Mouse (Mus musculus) cerebellum, postnatal 10 days (tissue): Measurements from ENCODE around the gene Amt.

Experiments
- DNase-seq, 2 experiments: peaks; one replicate each; pipeline ENCODE4 v3.0.0; 2021; ENCODE audit warnings: mixed read lengths in 2 of 2

Gene Amt

DNA sequence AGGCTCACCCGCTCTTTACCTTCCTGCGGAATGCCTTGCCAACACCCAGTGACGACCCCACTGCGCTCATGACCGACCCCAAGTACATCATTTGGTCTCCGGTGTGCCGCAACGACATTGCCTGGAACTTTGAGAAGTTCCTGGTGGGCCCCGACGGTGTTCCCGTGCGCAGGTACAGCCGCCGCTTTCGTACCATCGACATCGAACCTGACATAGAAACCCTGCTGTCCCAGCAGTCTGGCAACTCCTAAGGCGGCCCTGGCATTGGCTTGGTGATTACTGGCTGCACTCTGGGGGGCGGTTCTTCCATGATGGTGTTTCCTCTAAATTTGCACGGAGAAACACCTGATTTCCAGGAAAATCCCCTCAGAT lies 43.2 kb downstream of the Amt start:
- peak; percentile 47 to 55 for DNase-seq

GRCm38 (mm10) chr9:108340258-108341138 lies 43.8 kb downstream of the Amt start:
- DNase-seq: no peak

DNA sequence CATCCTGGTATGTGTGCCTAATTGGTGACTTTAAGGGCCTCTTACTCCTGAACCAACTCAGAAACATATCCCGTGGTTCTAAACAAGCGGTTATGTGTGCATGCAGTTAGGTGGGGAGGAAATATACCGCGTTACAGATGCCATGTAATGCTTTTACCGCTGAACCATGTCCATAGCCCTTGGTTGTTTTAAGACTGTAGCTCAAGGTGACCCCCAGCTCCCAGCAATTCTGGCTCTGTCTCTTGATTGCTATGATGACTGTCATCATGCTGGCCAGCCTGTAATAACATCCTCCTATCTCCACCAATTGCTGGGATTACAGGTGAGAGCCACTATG lies 44.5 kb downstream of the Amt start:
- no peak for DNase-seq

DNA sequence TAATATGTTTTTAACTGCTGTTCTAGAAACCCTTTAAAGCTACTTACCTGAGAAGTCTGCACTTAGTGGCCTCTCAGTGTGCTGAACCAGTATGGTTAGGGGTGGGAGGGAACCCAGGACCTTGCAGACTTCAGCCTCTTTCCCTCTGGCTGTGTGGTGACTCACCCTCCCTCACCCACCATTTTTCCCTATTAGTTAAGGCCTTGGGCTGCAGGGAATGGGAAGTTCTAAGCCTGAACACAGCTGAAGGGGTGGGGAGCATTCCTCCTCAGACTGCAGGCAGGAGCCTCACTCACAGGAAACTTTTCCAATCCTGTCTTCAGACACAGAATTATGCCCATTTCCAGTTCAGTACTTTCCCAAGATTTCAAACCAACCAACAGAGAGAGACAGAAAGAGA lies 45.1 kb downstream of the Amt start:
- DNase-seq: no peak

DNA sequence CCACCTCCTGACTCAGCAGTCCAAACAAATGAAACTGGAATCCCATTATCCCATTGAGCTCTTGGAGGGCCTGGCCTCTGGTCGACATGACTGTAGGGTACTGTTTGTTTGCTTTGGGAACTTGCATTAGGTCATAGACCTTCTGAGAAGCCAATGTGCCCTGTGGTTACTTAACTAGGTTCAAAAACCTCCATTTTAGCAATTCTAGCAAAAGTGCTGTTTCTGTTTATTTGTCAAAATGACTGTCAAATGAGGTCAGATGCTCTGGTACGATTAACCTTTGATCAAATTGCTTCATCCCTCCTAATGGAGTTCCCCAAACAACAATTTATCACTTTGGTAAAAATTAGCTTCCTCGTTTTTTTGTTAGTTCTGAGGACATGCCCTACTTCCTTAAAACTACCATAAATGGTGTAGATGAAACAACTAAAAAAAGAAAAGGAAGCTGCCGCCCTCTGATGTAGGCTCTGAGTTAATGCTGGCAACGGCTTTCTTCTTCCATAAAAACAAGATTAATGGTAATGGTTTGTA lies 45.7 kb downstream of the Amt start:
- DNase-seq: no peak

GRCm38 (mm10) chr9:108343331-108343730 lies 46.7 kb downstream of the Amt start:
- no peak for DNase-seq

DNA sequence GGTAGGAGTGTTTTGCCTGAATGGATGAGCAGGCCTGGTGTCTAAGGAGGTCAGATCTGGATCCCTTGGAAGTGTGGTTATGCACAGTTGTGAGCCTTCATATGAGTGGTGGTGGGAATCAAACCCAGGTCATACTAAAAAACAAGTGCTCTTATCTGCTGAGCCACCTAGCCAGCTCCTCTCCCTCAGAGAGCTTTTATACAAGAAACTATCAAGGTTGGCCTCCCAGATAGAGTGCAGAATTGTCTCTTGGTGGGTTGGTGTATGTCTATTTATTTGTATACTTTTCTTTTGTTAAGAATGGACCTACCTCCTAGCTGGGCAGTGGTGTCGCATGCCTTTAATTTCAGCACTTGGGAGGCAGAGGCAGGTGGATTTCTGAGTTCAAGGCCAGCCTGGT lies 47.2 kb downstream of the Amt start:
- no peak for DNase-seq

DNA sequence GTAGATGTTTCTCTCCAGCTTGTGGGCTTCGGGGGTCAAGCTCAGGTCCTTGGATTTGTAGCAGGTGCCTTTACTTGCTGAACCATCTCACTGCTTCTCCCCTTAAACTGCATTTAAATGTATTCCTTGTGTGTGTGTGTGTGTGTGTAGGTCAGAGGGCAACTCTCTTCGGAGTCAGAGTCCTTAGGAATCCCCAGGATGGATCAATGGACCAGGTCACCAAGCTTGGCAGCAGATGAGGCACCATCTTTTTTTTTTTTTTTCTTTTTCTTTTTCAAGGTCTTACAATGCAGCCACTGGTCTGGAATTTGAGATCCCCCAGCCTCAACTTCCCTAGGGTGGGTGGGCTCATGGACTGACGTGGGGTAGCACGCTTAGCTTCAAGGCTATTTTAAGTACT lies 47.8 kb downstream of the Amt start:
- DNase-seq: no peak

GRCm38 (mm10) chr9:108347024-108347423 lies 50.4 kb downstream of the Amt start:
- DNase-seq: no peak

GRCm38 (mm10) chr9:108347540-108348289 lies 51.1 kb downstream of the Amt start, which contains the start of gene Usp4:
TSS of gene Usp4 (plus strand) at chr9:108347853.
- DNase-seq: peak; percentile 95 to 97

GRCm38 (mm10) chr9:108348290-108348680 lies 51.6 kb downstream of the Amt start:
- DNase-seq: no peak

DNA sequence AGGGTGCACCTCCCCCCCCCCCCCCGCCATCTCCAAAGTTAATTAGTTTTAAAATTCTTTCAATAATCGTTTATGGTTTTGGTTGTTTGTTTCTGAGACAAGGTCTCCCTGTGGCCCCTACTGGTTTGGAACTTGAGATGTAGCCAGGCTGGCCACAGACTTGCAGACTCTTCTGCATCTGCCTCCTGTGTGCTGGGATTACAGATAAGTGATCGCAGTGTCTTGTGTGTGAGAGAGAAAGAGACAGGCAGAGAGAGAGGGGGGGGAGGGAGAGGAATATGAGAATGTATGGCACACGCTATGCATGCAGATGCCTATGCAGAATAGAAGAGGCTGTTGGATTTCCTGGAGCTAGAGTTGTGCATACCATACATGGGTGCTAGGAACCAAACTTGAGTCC lies 53.1 kb downstream of the Amt start:
- no peak for DNase-seq
